Mouse (Mus musculus) heart, postnatal 4 days (tissue): ENCODE measurements around the gene Gm33543. TPM values are rescaled to one million over a fixed set of nuclear protein-coding genes. Genes with fewer than 3 reads are reported as not detected.

Experiments used
- DNase-seq: peaks from one replicate; pipeline ENCODE4 v3.0.0; 2021
- total RNA-seq, 2 experiments: library from RNA; stranded (reverse); gene quantifications; 2 replicates each; pipeline ENCODE4 v1.2.3; 2021

Gene Gm33543
- total RNA-seq, 2 experiments from 2014 or later = 0.19 to 0.61 TPM

DNA sequence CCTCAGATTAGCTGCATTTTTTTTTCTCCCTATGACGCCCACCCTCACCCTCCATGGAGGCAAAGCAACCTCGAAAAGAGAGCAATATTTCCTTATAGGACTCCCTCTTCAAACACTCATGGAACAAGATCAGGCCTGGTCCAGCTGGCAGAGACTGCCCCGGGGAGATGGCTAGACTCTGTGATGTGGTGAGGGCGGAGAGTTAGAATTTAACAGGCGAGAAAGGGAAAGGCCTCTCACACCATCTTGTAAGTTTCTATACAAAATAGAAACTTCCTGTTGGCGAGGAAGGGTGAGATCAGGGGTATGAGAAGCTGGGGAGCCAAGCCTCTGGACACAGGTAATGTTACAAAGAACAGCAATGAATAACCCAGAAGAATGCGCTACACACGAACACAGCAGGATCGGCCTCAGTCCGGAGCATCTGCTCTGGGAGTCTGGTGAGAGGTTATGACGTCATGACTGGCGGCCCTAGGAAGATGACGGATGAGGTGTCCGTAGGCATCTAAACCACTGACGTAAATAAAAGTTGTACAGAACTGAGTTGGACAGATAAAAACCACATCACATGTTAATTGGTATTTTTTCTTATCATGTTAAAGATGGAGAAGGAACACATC, 64.9 kb downstream of the Gm33543 start:
- DNase-seq = no peak

DNA sequence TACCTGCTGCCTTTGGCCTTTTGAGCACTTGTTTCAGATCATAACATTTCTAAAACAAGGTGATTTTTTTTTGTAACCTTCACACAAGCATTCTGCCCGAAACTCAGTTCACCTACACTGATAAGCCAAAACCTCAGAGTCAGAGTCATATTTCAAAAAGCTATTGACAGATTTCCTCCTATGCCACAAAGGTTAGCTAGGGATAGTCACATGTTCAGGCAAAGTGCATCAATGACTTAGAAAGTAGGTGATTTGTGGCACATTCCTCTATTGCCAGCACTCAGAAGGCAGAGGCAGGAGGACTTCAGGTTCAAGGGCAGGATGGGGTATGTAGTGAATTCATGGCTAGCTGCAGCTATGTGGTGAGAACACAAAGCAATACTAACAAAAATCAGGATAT, 65.7 kb downstream of the Gm33543 start:
- no peak for DNase-seq

DNA sequence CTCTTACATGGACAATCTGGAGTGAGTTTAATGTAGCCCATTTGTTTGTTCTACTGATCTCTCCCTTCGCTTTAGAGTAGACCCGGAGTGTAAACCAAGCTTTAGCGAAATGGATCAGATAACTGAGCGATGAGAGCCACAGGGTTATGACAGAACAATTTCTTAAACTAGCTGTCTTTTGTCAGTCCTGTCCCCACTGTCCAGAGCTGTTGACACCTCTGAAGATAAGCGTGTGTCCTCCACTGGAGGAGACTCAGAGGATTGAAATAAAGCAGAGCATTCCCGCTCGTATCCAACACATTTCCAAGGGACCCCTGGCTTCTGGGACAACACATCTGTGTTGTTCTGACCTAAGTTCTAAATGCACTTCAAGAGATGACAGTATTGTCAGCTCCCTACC, 67.9 kb downstream of the Gm33543 start:
- peak; percentile 42 for DNase-seq

DNA sequence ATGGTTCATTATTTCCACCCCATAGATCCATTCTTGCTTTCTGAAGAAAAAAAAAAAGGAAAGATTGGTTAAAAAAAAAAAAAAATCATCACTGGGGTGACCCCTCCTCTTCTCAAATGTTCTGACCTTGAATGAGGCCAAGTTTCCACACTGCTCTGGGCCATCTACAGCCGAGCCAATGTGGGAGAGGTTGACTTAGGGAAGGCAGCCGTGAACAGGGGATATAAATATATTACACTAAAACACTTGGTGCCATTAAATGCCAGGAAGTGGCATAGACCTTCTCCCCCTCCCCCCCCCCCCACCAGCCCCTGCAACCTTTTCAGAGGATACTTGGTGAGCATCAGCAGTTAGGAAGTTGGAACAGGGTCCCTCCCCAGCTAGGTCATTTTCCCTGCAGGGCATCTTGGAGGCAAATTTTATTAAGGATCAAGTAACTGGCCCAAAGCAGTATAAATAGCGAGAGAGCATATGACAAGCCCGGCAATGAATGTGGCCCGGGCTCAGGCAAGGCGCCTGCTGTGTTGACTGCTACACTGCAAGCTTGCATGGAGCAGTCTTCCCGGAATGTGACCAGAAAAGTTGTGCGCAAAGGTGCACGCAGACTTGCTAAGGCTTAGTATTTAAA, 68.6 kb downstream of the Gm33543 start:
- peak; percentile 40 for DNase-seq

Other genes with a start within 250 kb of the Gm33543 start
- gene Anapc15-ps, start 169.5 kb downstream of the Gm33543 start, total RNA-seq = not detected
- 10 to 100 TPM; 35.5 to 39.9 TPM for gene Eea1, start 97.7 kb upstream of the Gm33543 start, total RNA-seq